Mouse (Mus musculus) spleen, adult 2 months (tissue): ENCODE data around the gene Slc25a54.

ENCODE experiments used
- CTCF ChIP-seq: fragments of 200-500 bp; IDR thresholded peaks from 2 replicates; pipeline ENCODE4 v1.5.1; 2011; ENCODE audit warnings: mild to moderate bottlenecking, inconsistent platforms; ENCODE audit not compliant: insufficient read depth, insufficient read length, insufficient replicate concordance; ENCODE audit errors: extremely low read depth
- POLR2A ChIP-seq: fragments of 200-500 bp; IDR thresholded peaks from 2 replicates; pipeline ENCODE4 v1.6.1; 2011; ENCODE audit warnings: low read depth, low read length, inconsistent platforms

- TF ChIP-seq CTCF = no peak
- TF ChIP-seq POLR2A = no peak
These were observed 45.9 kb upstream of the Slc25a54 start for GRCm38 (mm10) chr3:109034411-109034810.
